Mouse (Mus musculus) intestine, embryonic 16.5 days (tissue): Measurements from ENCODE around the gene Stk35. TPM values are rescaled to one million over a fixed set of nuclear protein-coding genes. Genes with fewer than 3 reads are reported as not detected.

ENCODE experiments used
- ATAC-seq: fragments of 200-750 bp; cut with Nextera tagmentation; 2 replicates; pipeline ENCODE4 v1.8.0; 2017; ENCODE audit warnings: moderate TSS enrichment, moderate library complexity
- H3K27ac ChIP-seq: fragments of 300-500 bp; sonication (generic); 2 replicates; pipeline ENCODE4 v1.5.1; 2014; ENCODE audit warnings: mild to moderate bottlenecking, low read length
- H3K27me3 ChIP-seq: fragments of 300-500 bp; sonication (generic); replicated peaks from 2 replicates; pipeline ENCODE4 v1.6.1; 2014; ENCODE audit warnings: low read length, control low read depth, mixed read lengths; ENCODE audit not compliant: control insufficient read depth, insufficient read depth
- H3K36me3 ChIP-seq: fragments of 300-500 bp; sonication (generic); 2 replicates; pipeline ENCODE4 v1.6.1; 2014; ENCODE audit warnings: low read length, control low read depth; ENCODE audit not compliant: control insufficient read depth, insufficient read depth
- H3K4me1 ChIP-seq: fragments of 300-500 bp; sonication (generic); 2 replicates; pipeline ENCODE4 v1.6.1; 2014; ENCODE audit warnings: low read length, control low read depth, mixed read lengths; ENCODE audit not compliant: control insufficient read depth, insufficient read depth
- H3K4me2 ChIP-seq: fragments of 300-500 bp; sonication (generic); 2 replicates; pipeline ENCODE4 v1.6.1; 2014; ENCODE audit warnings: low read depth, low read length, control low read depth
- H3K4me3 ChIP-seq: fragments of 300-500 bp; sonication (generic); 2 replicates; pipeline ENCODE4 v1.5.1; 2014; ENCODE audit warnings: mild to moderate bottlenecking, low read length
- H3K9ac ChIP-seq: fragments of 300-500 bp; sonication (generic); 2 replicates; pipeline ENCODE4 v1.6.1; 2014; ENCODE audit warnings: low read depth, low read length
- H3K9me3 ChIP-seq: fragments of 300-500 bp; sonication (generic); 2 replicates; pipeline ENCODE4 v1.6.1; 2016; ENCODE audit warnings: low read length, control low read depth; ENCODE audit not compliant: control insufficient read depth
- WGBS: fragments of 180-500 bp; shearing (Covaris S2); extraction: QIAGEN DNeasy Blood & Tissue Kit; methylation state at CpG from one replicate; pipeline ENCODE4 v1.1.7; 2014; 5-methylcytosine and 5-hydroxymethylcytosine counted together
- polyA plus RNA-seq: library from polyadenylated mRNA; unstranded; fragments of >200 nt; fragmentation: Nextera tagmentation; extraction: Ambion mirVana; gene quantifications from 2 replicates; pipeline ENCODE4 v1.2.1, GENCODE M21; 2015

The Stk35 gene
- polyA plus RNA-seq, 1 experiment from 2014 or later = 4.5 TPM

DNA sequence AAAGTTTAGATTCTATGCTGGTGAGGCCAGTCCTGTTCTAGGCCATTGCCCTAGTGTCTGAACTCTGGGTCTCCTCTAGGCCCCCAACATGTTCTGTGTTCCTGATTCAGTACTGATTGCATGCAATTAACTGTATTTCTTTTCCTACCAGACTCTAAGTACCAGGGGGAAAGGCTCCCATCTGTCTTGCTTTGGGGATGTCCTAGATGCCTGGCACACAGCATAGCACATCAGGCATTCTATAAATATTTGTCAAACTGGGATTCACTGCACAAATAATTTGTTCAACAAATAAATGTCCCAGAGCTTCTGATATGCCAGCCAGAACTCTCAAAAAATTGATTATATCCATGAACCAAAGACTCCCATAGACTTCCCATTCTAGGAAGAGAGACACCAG is 76.6 kb downstream of the Stk35 start:
- no peak overlapping the region for H3K9ac ChIP-seq
- no peak overlapping the region for H3K4me2 ChIP-seq
- H3K27me3 ChIP-seq = no peaks in the 10 kb centered on the region
- no peak for ATAC-seq
- H3K4me1 ChIP-seq = no peaks in the 10 kb centered on the region
- no peak overlapping the region for H3K27ac ChIP-seq
- H3K4me3 ChIP-seq = no peak overlapping the region
- no peaks in the 10 kb centered on the region for H3K36me3 ChIP-seq
- H3K9me3 ChIP-seq = no peaks in the 10 kb centered on the region

DNA sequence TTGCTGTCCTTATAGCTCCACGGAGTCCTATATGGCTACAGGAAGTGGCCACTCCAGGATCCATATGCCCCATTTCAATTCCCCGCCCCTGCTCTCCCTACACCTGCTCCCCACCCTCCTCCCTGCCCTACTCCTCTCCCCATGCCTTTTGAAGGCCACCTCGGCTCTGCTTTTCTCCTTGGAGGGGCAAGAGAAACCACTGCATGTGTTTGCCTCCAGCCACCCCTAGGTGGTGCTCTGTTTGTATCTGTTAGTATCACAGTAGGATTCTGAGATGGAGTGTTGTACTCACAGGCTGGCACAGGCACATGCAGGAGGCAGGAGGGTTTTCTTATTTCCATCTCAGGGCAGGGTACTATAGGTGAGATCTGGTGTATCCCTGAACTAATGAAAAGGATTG is 79.5 kb downstream of the Stk35 start:
- H3K9ac ChIP-seq = no peak overlapping the region
- ATAC-seq = no peak
- H3K36me3 ChIP-seq = no peaks in the 10 kb centered on the region

DNA sequence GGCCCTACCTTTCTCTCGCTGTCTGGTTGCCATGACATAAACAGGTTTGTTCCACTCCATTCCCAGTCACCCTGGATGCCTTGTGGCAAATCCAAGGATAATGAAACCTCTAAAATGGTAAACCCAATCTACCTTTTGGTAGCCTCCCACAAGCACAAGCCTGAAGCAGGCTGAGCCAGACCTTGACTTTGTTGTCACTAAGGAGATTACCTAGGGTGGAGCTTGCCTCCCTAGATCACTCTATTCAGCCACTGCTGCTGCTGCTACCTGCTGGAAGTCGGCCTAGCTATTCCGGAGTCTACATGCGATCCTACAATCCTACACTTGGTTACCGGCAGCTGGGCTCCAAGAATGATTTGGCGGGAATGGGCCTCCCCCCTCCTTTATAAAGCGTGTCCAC is 79.9 kb downstream of the Stk35 start:
- 86% methylated on average over 7 of the region's 7 CpGs for WGBS

More for the DNA sequence above, 79.5 kb downstream of the Stk35 start:
- no peaks in the 10 kb centered on the region for H3K27me3 ChIP-seq
- H3K4me3 ChIP-seq = no peak overlapping the region
- no peaks in the 10 kb centered on the region for H3K4me1 ChIP-seq
- H3K4me2 ChIP-seq = no peak overlapping the region
- H3K27ac ChIP-seq = no peak overlapping the region
- no peaks in the 10 kb centered on the region for H3K9me3 ChIP-seq
- 38% methylated on average over 3 of the region's 3 CpGs for WGBS

DNA sequence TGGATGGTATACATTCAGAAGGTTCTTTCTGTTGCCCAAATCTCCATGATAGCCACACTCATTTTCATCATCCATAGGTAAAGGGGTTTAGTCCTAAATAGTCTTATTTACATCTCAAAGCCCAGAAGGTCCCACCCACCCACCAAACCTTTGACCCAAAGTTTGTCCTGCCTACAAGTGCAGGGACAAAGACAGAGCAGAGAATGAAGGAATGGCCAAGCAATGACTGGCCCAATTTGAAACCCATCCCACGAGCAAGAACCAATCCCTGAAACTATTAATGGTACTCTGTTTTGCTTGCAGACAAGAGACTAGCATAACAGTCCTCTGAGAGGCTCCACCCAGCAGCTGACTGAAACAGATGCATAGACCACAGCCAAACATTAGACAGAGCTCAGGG is 81.6 kb downstream of the Stk35 start:
- H3K4me3 ChIP-seq = no peak overlapping the region
- no peak overlapping the region for H3K27ac ChIP-seq
- H3K27me3 ChIP-seq = no peaks in the 10 kb centered on the region
- no peaks in the 10 kb centered on the region for H3K36me3 ChIP-seq
- no peak overlapping the region for H3K4me2 ChIP-seq
- H3K4me1 ChIP-seq = no peaks in the 10 kb centered on the region
- no peak overlapping the region for H3K9ac ChIP-seq
- ATAC-seq = no peak
- WGBS = 58% methylated on average over 1 of the region's 1 CpGs
- H3K9me3 ChIP-seq = no peaks in the 10 kb centered on the region

More for the DNA sequence above, 79.9 kb downstream of the Stk35 start:
- no peaks in the 10 kb centered on the region for H3K27me3 ChIP-seq
- H3K4me3 ChIP-seq = no peak overlapping the region
- H3K9ac ChIP-seq = no peak overlapping the region
- H3K27ac ChIP-seq = no peak overlapping the region
- no peak overlapping the region for H3K4me2 ChIP-seq
- ATAC-seq = no peak
- no peaks in the 10 kb centered on the region for H3K4me1 ChIP-seq
- H3K9me3 ChIP-seq = no peaks in the 10 kb centered on the region
- no peaks in the 10 kb centered on the region for H3K36me3 ChIP-seq

Other genes starting within 250 kb of the Stk35 start
- 17.0 and 17.6 TPM in 2 replicates for gene Sirpa, start 207.7 kb upstream of the Stk35 start, polyA plus RNA-seq
- gene Pdyn, start 100.7 kb upstream of the Stk35 start, polyA plus RNA-seq = 0.92 and 1.2 TPM in 2 replicates
- gene Tgm3, start 211.8 kb downstream of the Stk35 start, polyA plus RNA-seq = 0.09 and 0.24 TPM in 2 replicates